Mouse (Mus musculus) intestine, embryonic 15.5 days (tissue): ENCODE data around the gene Copz1. TPM values are rescaled to one million over a fixed set of nuclear protein-coding genes. Genes with fewer than 3 reads are reported as not detected.
"Not testable (repeated sequence)": the region's sequence is repeated elsewhere in the genome, so short reads cannot be mapped to it uniquely, and the experiment has no call there.

Experiments
- ATAC-seq: fragments of 200-750 bp; cut with Nextera tagmentation; 2 replicates; pipeline ENCODE4 v1.8.0; 2017; ENCODE audit warnings: moderate TSS enrichment, moderate library complexity
- H3K27ac ChIP-seq: fragments of 300-500 bp; sonication (generic); 2 replicates; pipeline ENCODE4 v1.5.1; 2015; ENCODE audit warnings: mild to moderate bottlenecking, inconsistent platforms
- H3K27me3 ChIP-seq: fragments of 300-500 bp; sonication (generic); replicated peaks from 2 replicates; pipeline ENCODE4 v1.6.1; 2015; ENCODE audit warnings: inconsistent platforms
- H3K36me3 ChIP-seq: fragments of 300-500 bp; sonication (generic); 2 replicates; pipeline ENCODE4 v1.6.1; 2015; ENCODE audit warnings: inconsistent platforms
- H3K4me1 ChIP-seq: fragments of 300-500 bp; sonication (generic); replicated peaks from 2 replicates; pipeline ENCODE4 v1.6.1; 2015; ENCODE audit warnings: inconsistent platforms
- H3K4me2 ChIP-seq: fragments of 300-500 bp; sonication (generic); replicated peaks from 2 replicates; pipeline ENCODE4 v1.6.1; 2015; ENCODE audit warnings: mild to moderate bottlenecking, inconsistent platforms
- H3K4me3 ChIP-seq: fragments of 300-500 bp; sonication (generic); replicated peaks from 2 replicates; pipeline ENCODE4 v1.5.1; 2015; ENCODE audit warnings: inconsistent platforms
- H3K9ac ChIP-seq: fragments of 300-500 bp; sonication (generic); 2 replicates; pipeline ENCODE4 v1.6.1; 2015; ENCODE audit warnings: inconsistent platforms
- H3K9me3 ChIP-seq: fragments of 300-500 bp; sonication (generic); 2 replicates; pipeline ENCODE4 v1.6.1; 2016; ENCODE audit warnings: inconsistent platforms
- WGBS: fragments of 180-500 bp; shearing (Covaris S2); methylation state at CpG from one replicate; pipeline ENCODE4 v1.1.7; 2015; 5-methylcytosine and 5-hydroxymethylcytosine counted together
- polyA plus RNA-seq: library from polyadenylated mRNA; unstranded; fragments of >200 nt; fragmentation: Nextera tagmentation; extraction: Ambion mirVana; gene quantifications from 2 replicates; pipeline ENCODE4 v1.2.1, GENCODE M21; 2015

Gene Copz1
- polyA plus RNA-seq, result 259 and 262 TPM in 2 replicates

DNA sequence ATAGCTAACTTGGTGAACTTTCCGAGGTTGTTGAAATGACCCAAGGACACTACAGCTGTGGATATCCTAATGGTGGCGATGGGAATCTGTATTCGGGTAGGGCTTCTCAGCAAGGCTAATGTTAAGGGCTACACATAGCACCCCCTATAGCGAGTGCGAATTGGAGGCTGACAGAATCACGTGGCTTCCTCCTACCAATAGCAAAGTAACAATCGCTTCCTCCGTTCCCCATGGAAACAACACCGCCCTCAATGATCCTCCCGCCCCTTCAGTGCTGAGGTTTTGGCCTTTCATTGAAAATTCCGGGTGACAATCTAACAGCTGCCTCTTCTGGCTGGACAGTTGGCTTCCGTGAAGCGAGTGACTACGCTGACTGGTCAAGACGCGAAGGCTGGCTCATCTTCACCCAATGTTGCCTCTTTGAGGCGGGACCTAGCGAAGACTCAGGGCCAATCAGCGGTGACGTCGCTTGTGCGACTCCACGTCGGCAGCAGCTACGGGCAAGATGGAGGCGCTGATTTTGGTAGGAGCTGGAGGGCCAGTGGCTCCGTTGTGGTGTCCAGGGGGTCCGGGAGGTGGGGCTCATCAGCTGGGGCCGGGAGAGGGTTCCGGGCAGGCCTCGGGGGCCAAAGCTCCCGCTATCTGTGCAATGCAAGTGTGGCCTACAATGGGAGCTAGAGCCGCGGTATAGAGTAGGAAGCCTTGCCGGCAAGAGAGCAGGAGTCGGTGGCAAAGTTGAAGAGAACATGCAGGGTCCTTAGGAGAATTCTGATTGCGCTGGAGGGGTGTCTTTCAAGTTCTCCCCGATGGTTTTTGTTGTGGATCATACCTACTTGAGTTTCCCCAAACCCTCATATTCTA is at the start of gene Copz1:
TSS of gene Copz1 (plus strand) at position 296 of the 861 bp plus-strand sequence.
- H3K4me1 ChIP-seq, result peaks cover 14% of the 10 kb centered on the region
- H3K27ac ChIP-seq, result peak within 1 kb of the TSS; percentile 44; the same call in 1 of the 2 replicates
- no peaks in the 10 kb centered on the region for H3K9me3 ChIP-seq
- H3K4me2 ChIP-seq, result peak within 1 kb of the TSS; percentile 66
- no peaks in the 10 kb centered on the region for H3K27me3 ChIP-seq
- WGBS, result under 1% methylated on average over 38 of the region's 38 CpGs
- peak within 1 kb of the TSS; percentile 84 for H3K4me3 ChIP-seq
- no peaks in the 10 kb centered on the region for H3K36me3 ChIP-seq
- peak; percentile 100 for ATAC-seq
- peak within 1 kb of the TSS; percentile 91 for H3K9ac ChIP-seq

DNA sequence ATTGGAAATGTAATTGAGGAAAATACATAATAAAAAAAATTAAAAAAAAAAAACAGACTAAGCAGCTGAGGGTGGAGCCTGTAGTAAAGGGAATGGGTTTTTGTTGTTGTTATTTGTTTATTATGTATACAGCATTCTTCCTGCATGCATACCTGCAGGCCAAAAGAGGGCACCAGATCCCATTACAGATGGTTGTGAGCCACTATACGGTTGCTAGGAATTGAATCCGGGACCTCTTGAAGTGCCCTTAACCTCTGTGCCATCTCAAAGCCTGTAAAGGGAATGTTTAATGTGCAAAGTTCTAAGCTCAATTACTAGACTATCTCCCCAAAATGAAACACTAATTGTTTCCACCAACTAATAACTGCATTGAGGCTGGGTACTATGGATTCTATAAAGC is 48.4 kb upstream of the Copz1 start:
- no peak overlapping the region for H3K27ac ChIP-seq
- H3K36me3 ChIP-seq, result no peaks in the 10 kb centered on the region
- H3K4me1 ChIP-seq, result peaks cover 8% of the 10 kb centered on the region
- no peak overlapping the region for H3K9ac ChIP-seq
- no peaks in the 10 kb centered on the region for H3K27me3 ChIP-seq
- H3K9me3 ChIP-seq, result no peaks in the 10 kb centered on the region
- WGBS, result 86% methylated on average over 2 of the region's 2 CpGs
- H3K4me2 ChIP-seq, result no peak overlapping the region
- ATAC-seq, result no peak
- H3K4me3 ChIP-seq, result no peak overlapping the region

DNA sequence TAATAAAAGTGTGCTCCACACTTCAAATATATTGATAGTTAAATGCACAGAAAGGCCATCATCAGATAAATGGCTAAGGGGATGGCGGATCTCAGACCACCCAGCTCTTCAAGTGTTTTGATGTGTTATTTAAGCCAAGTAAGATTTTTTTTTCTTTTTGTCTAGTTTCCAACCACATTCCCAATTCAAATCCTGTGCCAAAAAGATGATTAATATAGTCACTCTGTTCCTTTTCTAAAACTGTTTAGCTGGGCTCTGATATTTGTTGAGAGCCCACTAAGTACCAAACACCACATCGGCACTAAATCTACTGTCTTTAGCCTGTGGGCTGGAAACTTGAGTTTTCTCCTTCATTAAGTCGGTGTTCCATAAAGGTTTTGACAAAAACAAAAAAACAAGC is 45.5 kb upstream of the Copz1 start:
- H3K4me3 ChIP-seq, result no peak overlapping the region
- whole genome bisulfite sequencing, result 63% methylated on average over 3 of the region's 3 CpGs
- H3K4me1 ChIP-seq, result no peaks in the 10 kb centered on the region
- H3K9me3 ChIP-seq, result no peaks in the 10 kb centered on the region
- H3K27ac ChIP-seq, result no peak overlapping the region
- H3K36me3 ChIP-seq, result no peaks in the 10 kb centered on the region
- no peak overlapping the region for H3K4me2 ChIP-seq
- H3K27me3 ChIP-seq, result no peaks in the 10 kb centered on the region
- no peak for ATAC-seq
- H3K9ac ChIP-seq, result no peak overlapping the region

DNA sequence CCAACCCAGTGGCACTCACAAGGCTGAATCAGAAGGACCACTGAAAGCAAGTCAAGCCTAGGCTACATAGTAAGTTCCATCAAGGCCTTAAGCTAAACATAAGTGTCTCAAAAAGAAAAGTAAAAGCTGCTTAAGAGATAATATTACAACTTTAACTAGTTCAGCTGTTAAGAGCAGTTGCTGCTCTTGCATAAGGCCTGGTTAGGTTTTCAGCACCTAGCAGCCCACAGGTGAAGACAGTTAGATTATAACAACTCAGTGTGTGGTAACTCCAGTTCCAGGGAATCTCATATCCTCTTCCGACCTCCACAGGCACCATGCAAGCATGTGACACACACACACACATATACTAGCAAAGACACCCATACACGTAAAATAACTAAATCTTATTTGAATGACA is 44.9 kb upstream of the Copz1 start:
- Histone ChIP-seq H3K9ac (no peak overlapping the region), H3K27ac (no peak overlapping the region), H3K36me3 (no peaks in the 10 kb centered on the region), H3K27me3 (no peaks in the 10 kb centered on the region), H3K9me3 (no peaks in the 10 kb centered on the region), H3K4me1 (no peaks in the 10 kb centered on the region), H3K4me2 (no peak overlapping the region), H3K4me3 (no peak overlapping the region)
- ATAC-seq, result no peak
- WGBS, result 70% methylated on average over 2 of the region's 2 CpGs

DNA sequence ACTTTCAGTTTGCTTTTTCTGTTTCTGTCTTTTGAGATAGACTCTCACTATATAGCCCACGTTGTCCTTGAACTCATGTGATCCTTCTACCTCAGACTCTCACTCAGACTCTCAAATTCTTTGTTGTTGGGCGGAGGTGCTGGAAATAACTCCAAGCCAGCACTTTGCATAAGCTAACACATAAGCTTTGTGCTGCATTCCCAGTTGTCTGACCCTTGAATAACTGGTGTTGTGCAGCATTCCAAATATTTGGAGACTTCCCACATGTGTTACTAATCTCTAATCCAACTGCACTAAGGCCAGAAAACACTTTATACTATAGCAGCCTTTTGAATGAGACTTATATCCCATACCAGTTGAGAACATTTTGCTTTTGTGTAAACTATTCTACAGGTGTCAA is 43.6 kb upstream of the Copz1 start:
- no peak overlapping the region for H3K4me2 ChIP-seq
- no peaks in the 10 kb centered on the region for H3K36me3 ChIP-seq
- WGBS, result 41% methylated on average over 2 of the region's 2 CpGs
- H3K9ac ChIP-seq, result no peak overlapping the region
- H3K27me3 ChIP-seq, result no peaks in the 10 kb centered on the region
- no peak for ATAC-seq
- H3K4me3 ChIP-seq, result no peak overlapping the region
- H3K9me3 ChIP-seq, result no peaks in the 10 kb centered on the region
- no peak overlapping the region for H3K27ac ChIP-seq
- H3K4me1 ChIP-seq, result no peaks in the 10 kb centered on the region

DNA sequence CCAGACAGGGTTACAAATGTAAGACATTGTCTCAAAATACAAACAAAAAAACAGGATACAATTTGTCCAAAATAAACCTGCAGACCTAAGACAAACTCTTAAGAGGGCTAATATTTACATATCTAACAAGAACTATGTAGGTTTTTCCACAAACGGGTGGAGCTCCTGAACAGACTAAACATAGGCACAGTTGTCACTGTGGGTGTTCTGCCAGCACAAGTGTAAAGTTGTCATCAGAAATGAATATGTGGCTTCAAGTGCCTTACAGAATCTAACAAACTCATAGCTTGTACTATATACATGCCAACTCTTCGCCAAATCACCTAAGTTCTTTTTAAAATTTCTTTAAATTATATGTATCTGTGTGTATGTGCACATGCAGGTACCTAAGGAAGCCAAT is 39.4 kb upstream of the Copz1 start:
- no peaks in the 10 kb centered on the region for H3K4me1 ChIP-seq
- H3K4me2 ChIP-seq, result no peak overlapping the region
- 63% methylated on average over 2 of the region's 2 CpGs for WGBS
- H3K36me3 ChIP-seq, result 0 out of 2 replicates have a peak, but pooled peaks cover 3% of the 10 kb centered on the region
- H3K9me3 ChIP-seq, result no peaks in the 10 kb centered on the region
- H3K9ac ChIP-seq, result no peak overlapping the region
- no peaks in the 10 kb centered on the region for H3K27me3 ChIP-seq
- H3K4me3 ChIP-seq, result no peak overlapping the region
- no peak overlapping the region for H3K27ac ChIP-seq
- ATAC-seq, result no peak

DNA sequence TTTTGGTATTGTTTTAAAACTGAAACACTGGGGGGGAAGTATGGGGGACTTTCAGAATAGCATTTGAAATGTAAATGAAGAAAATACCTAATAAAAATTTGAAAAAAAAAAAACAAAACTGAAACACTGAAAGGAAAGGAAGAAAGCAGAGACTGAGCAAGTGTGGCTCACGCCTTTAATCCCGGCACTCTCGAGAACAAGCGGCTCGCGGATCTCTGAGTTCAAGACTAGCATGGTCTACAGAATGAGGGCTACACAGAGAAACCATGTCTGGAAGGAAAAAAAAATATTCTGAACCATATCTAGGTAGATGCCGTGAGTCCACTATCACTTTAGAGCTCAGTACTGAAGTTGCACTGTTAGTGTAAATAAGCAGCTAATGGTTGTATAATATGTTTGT is 35.2 kb upstream of the Copz1 start:
- H3K27ac ChIP-seq, result no peak overlapping the region
- H3K4me2 ChIP-seq, result no peak overlapping the region
- peaks cover 3% of the 10 kb centered on the region; the same call in 1 of the 2 replicates for H3K36me3 ChIP-seq
- 93% methylated on average over 7 of the region's 7 CpGs for WGBS
- H3K4me1 ChIP-seq, result peaks cover 2% of the 10 kb centered on the region; the same call in 1 of the 2 replicates
- no peak overlapping the region for H3K4me3 ChIP-seq
- no peaks in the 10 kb centered on the region for H3K27me3 ChIP-seq
- H3K9me3 ChIP-seq, result no peaks in the 10 kb centered on the region
- H3K9ac ChIP-seq, result no peak overlapping the region
- no peak for ATAC-seq

DNA sequence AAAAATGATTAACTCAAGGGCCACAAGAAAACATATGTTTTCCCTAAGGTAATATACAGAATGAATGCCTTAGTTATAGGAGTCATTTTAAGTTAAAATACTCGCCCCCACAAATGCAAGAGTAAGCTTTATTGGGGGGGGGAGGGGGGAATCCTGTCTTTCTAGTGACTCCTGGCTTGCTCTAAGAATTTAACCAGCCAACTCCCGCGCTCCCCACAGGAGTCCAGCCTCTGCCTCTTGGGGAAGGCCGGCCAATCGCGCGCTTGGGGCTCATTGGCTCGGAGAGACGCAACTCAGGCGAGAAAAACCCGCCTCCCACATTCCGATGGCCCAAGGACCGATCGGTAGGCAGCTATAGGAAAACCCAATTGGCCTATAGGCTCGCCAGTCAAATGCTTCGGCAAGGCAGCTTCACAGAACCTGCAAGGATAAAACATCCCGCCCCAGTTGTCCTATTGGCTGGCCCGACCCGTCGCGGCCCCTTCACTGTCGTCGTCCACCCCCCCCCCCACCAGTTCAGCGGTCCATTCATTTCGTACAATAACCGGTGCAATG is 33.3 kb upstream of the Copz1 start:
- H3K36me3 ChIP-seq, result peaks cover 15% of the 10 kb centered on the region; the same call in 1 of the 2 replicates
- H3K4me1 ChIP-seq, result peaks cover 12% of the 10 kb centered on the region; the same call in 1 of the 2 replicates
- H3K4me2 ChIP-seq, result peak overlapping the region; percentile 57
- H3K9ac ChIP-seq, result peak overlapping the region; percentile 49
- WGBS, result 0% methylated on average over 26 of the region's 26 CpGs
- H3K9me3 ChIP-seq, result no peaks in the 10 kb centered on the region
- ATAC-seq, result peak; percentile 92
- H3K4me3 ChIP-seq, result peak overlapping the region; percentile 54
- peak overlapping the region; percentile 94 for H3K27ac ChIP-seq
- H3K27me3 ChIP-seq, result no peaks in the 10 kb centered on the region

DNA sequence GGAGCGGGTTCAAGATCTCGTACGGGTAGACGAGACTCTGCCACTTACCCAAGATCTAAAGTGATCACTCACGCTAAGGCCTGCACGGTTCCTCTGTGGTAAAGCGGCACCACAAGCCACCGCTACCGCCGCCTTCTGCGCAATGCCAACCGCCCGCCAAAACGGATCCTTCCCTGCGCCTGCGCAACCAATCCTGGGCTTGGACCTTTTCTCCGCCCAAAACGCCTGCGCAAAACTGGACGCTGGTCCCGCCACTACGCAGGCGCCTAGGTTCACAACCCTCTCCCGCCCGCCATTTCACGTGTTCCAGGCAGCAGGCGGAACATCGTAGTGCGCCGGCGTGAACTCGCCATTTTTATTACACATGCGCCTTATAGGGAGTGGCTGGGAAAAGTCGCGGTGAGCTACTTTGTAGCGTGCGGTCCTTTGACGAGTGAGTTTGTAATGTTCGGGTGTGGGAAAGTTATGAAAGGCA is 32.8 kb upstream of the Copz1 start, which contains the start of gene Cbx5:
TSS of gene Cbx5 (minus strand) at position 132 of the 475 bp plus-strand sequence.
- Histone ChIP-seq H3K9ac (peak within 1 kb of the TSS; percentile 66), H3K4me2 (peak within 1 kb of the TSS; percentile 79), H3K27ac (peak within 1 kb of the TSS; percentile 94), H3K4me3 (peak within 1 kb of the TSS; percentile 54), H3K9me3 (no peaks in the 10 kb centered on the region), H3K4me1 (peaks cover 12% of the 10 kb centered on the region; the same call in 1 of the 2 replicates), H3K27me3 (no peaks in the 10 kb centered on the region), H3K36me3 (peaks cover 15% of the 10 kb centered on the region; the same call in 1 of the 2 replicates)
- peak; percentile 95 for ATAC-seq
- under 1% methylated on average over 39 of the region's 39 CpGs for WGBS

DNA sequence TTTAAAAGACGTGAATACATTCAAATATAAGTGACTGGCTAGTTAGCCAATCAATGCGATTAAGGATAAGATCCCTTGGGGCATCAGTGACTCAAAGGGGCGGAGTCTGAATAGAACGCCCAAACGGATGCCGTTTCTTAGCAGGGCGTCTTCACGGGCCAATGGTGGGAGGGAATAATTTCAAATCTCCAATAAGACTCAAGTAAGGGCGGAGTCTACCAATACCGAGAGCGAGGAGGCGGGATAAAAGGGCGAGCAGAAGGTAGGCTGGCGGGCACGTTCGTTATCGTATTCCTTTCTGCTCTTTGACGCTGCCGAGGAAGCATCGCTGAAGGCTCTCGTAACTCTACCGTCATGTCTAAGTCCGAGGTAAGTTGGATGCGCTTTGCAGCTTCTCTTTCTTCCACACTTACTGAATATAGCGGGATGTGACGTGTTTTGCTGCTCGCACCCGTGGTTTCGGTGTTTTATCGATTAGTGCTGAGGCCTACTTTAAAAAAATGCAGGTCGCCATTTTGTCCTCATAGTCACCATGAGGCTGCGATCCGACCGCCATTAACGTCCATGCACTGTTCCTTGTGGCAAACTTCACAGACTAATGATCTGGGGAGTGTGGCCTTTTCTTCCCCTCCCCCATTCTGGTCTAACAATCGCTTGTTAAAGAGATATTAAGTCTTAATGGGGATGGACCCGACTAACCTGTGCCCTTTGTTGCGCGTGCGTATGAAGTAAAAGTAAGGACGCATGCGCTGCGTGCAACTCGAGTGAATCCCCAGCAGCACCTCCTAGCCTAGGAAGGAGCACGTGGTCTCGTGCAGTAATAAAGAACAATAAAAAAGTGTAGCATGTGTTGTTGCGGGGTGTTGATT is 32.1 kb upstream of the Copz1 start, which contains the start of gene Hnrnpa1:
TSS of gene Hnrnpa1 (plus strand) at position 273 of the 869 bp plus-strand sequence.
- peak within 1 kb of the TSS; percentile 54 for H3K4me3 ChIP-seq
- H3K27me3 ChIP-seq, result no peaks in the 10 kb centered on the region
- under 1% methylated on average over 47 of the region's 47 CpGs for WGBS
- H3K9me3 ChIP-seq, result no peaks in the 10 kb centered on the region
- H3K27ac ChIP-seq, result peak within 1 kb of the TSS; percentile 94
- peaks cover 18% of the 10 kb centered on the region for H3K36me3 ChIP-seq
- peak within 1 kb of the TSS; percentile 79 for H3K4me2 ChIP-seq
- peak within 1 kb of the TSS; percentile 66 for H3K9ac ChIP-seq
- peaks cover 12% of the 10 kb centered on the region; the same call in 1 of the 2 replicates for H3K4me1 ChIP-seq
- ATAC-seq, result peak; percentile 92

DNA sequence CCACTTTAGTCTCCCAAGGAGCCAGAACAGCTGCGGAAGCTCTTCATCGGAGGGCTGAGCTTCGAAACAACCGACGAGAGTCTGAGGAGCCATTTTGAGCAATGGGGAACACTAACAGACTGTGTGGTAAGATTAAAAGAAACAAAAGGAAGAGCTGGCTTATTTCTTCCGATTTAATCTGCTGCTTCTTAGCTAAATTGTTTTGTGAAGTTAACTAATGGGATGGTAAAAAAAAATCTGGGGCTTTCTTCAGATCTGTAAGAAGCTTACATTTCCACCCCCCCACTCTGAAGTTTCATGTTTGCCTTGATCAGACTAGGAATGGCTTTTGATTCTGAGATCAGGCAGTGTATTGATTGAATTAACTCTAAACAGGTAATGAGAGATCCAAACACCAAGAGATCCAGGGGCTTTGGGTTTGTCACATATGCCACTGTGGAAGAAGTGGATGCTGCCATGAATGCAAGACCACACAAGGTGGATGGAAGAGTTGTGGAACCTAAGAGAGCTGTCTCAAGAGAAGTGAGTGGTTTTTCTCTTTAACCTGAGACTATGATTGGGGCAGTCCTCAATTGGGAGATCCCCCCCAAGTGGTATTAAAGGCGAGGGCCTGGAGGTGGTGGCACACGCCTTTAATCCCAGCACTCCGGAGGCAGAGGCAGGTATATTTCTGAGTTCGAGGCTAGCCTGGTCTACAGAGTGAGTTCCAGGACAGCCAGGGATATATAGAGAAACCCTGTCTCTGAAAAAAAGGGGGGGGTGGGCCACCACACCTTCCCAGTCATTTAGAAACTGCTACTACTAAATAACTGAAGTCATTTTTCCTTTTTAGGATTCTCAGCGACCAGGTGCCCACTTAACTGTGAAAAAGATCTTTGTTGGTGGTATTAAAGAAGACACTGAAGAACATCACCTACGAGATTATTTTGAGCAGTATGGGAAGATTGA is 31.2 kb upstream of the Copz1 start:
- not testable (repeated sequence) for H3K9me3 ChIP-seq
- H3K27ac ChIP-seq, result peak overlapping the region; percentile 94

More for the DNA sequence above, 31.2 kb upstream of the Copz1 start:
- Histone ChIP-seq H3K9ac (peak overlapping the region; percentile 66), H3K4me3 (peak overlapping the region; percentile 54), H3K4me2 (peak overlapping the region; percentile 79), H3K36me3 (peaks cover 21% of the 10 kb centered on the region), H3K4me1 (peaks cover 12% of the 10 kb centered on the region; the same call in 1 of the 2 replicates)
- H3K27me3 ChIP-seq, ATAC-seq: not testable (repeated sequence)
- WGBS, result 10% methylated on average over 12 of the region's 12 CpGs
